Mouse (Mus musculus): ENCODE results near the gene Slc25a25. TPM values are rescaled to one million over a fixed set of nuclear protein-coding genes. Genes with fewer than 3 reads are reported as not detected.
"Not testable (repeated sequence)": the region's sequence is repeated elsewhere in the genome, so short reads cannot be mapped to it uniquely, and the experiment has no call there.

Slc25a25 gene
- polyA plus RNA-seq, 1 experiment from 2014 or later = 38.8 TPM

GRCm38 (mm10) chr2:32485751-32486150 lies 34.5 kb upstream of the Slc25a25 start:
- ATAC-seq (ENCODE audit: low FRiP score) = no peak
- Histone ChIP-seq H3K36me3 (replicated peaks) (no peaks in the 10 kb centered on the region), H3K9ac (no peak overlapping the region), H3K4me2 (no peak overlapping the region), H3K27ac (no peak overlapping the region), H3K27me3 (no peaks in the 10 kb centered on the region), H3K9me3 (no peaks in the 10 kb centered on the region), H3K4me3 (replicated peaks) (no peak overlapping the region), H3K4me1 (no peaks in the 10 kb centered on the region)
- 94% methylated on average over 4 of the region's 4 CpGs for WGBS

- no peak overlapping the region for H3K4me3 ChIP-seq (replicated peaks)
- no peak overlapping the region for H3K9ac ChIP-seq
- H3K36me3 ChIP-seq (replicated peaks) = no peaks in the 10 kb centered on the region
- no peaks in the 10 kb centered on the region for H3K9me3 ChIP-seq
- no peak for ATAC-seq (ENCODE audit: low FRiP score)
- no peaks in the 10 kb centered on the region for H3K27me3 ChIP-seq
- 85% methylated on average over 6 of the region's 6 CpGs for WGBS
- H3K4me2 ChIP-seq = no peak overlapping the region
- no peaks in the 10 kb centered on the region for H3K4me1 ChIP-seq
- no peak overlapping the region for H3K27ac ChIP-seq
Measured at GRCm38 (mm10) chr2:32484933-32485332, 33.7 kb upstream of the Slc25a25 start.

GRCm38 (mm10) chr2:32483179-32483875 lies 32.1 kb upstream of the Slc25a25 start:
- Histone ChIP-seq H3K9ac (no peak overlapping the region), H3K36me3 (replicated peaks) (no peaks in the 10 kb centered on the region), H3K4me1 (no peaks in the 10 kb centered on the region), H3K27ac (no peak overlapping the region), H3K4me2 (no peak overlapping the region), H3K27me3 (no peaks in the 10 kb centered on the region), H3K4me3 (replicated peaks) (no peak overlapping the region), H3K9me3 (0 out of 2 replicates have a peak, but pooled peaks cover 5% of the 10 kb centered on the region)
- 77% methylated on average over 9 of the region's 9 CpGs for WGBS
- no peak for ATAC-seq (ENCODE audit: low FRiP score)

GRCm38 (mm10) chr2:32482351-32482750 lies 31.1 kb upstream of the Slc25a25 start:
- Histone ChIP-seq H3K9ac (no peak overlapping the region), H3K4me2 (no peak overlapping the region), H3K4me1 (no peaks in the 10 kb centered on the region), H3K36me3 (replicated peaks) (no peaks in the 10 kb centered on the region), H3K27me3 (no peaks in the 10 kb centered on the region), H3K9me3 (0 out of 2 replicates have a peak, but pooled peaks cover 5% of the 10 kb centered on the region), H3K27ac (no peak overlapping the region), H3K4me3 (replicated peaks) (no peak overlapping the region)
- WGBS = 94% methylated on average over 8 of the region's 8 CpGs
- no peak for ATAC-seq (ENCODE audit: low FRiP score)

- WGBS = 90% methylated on average over 6 of the region's 9 CpGs
- not testable (repeated sequence) for H3K4me3 ChIP-seq (replicated peaks); H3K4me1 ChIP-seq; H3K36me3 ChIP-seq (replicated peaks); H3K9me3 ChIP-seq; ATAC-seq (ENCODE audit: low FRiP score); H3K27me3 ChIP-seq; H3K9ac ChIP-seq; H3K4me2 ChIP-seq; H3K27ac ChIP-seq
Measured at GRCm38 (mm10) chr2:32475361-32475760, 24.1 kb upstream of the Slc25a25 start.

- Histone ChIP-seq H3K4me2 (no peak overlapping the region), H3K27me3 (no peaks in the 10 kb centered on the region), H3K27ac (no peak overlapping the region), H3K4me3 (replicated peaks) (no peak overlapping the region), H3K4me1 (no peaks in the 10 kb centered on the region), H3K36me3 (replicated peaks) (no peaks in the 10 kb centered on the region), H3K9ac (no peak overlapping the region), H3K9me3 (no peaks in the 10 kb centered on the region)
- no peak for ATAC-seq (ENCODE audit: low FRiP score)
- 81% methylated on average over 6 of the region's 6 CpGs for WGBS
Measured at GRCm38 (mm10) chr2:32471681-32472061, 20.4 kb upstream of the Slc25a25 start.

GRCm38 (mm10) chr2:32471001-32471680 lies 19.9 kb upstream of the Slc25a25 start:
- ATAC-seq (ENCODE audit: low FRiP score) = no peak
- Histone ChIP-seq H3K4me2 (no peak overlapping the region), H3K9ac (no peak overlapping the region), H3K9me3 (no peaks in the 10 kb centered on the region), H3K4me1 (no peaks in the 10 kb centered on the region), H3K36me3 (replicated peaks) (no peaks in the 10 kb centered on the region), H3K4me3 (replicated peaks) (no peak overlapping the region), H3K27me3 (no peaks in the 10 kb centered on the region), H3K27ac (no peak overlapping the region)
- 88% methylated on average over 6 of the region's 6 CpGs for WGBS

- H3K27ac ChIP-seq = no peak overlapping the region
- WGBS = 81% methylated on average over 6 of the region's 6 CpGs
- no peak for ATAC-seq (ENCODE audit: low FRiP score)
- no peak overlapping the region for H3K9ac ChIP-seq
- H3K27me3 ChIP-seq = no peaks in the 10 kb centered on the region
- H3K36me3 ChIP-seq (replicated peaks) = no peaks in the 10 kb centered on the region
- no peak overlapping the region for H3K4me3 ChIP-seq (replicated peaks)
- no peak overlapping the region for H3K4me2 ChIP-seq
- H3K9me3 ChIP-seq = no peaks in the 10 kb centered on the region
- no peaks in the 10 kb centered on the region for H3K4me1 ChIP-seq
Measured at GRCm38 (mm10) chr2:32464212-32464891, 13.1 kb upstream of the Slc25a25 start.

- no peak overlapping the region for H3K9ac ChIP-seq
- no peak overlapping the region for H3K4me3 ChIP-seq (replicated peaks)
- H3K9me3 ChIP-seq = no peaks in the 10 kb centered on the region
- ATAC-seq (ENCODE audit: low FRiP score) = no peak
- no peaks in the 10 kb centered on the region for H3K36me3 ChIP-seq (replicated peaks)
- no peaks in the 10 kb centered on the region for H3K4me1 ChIP-seq
- H3K4me2 ChIP-seq = no peak overlapping the region
- WGBS = 73% methylated on average over 2 of the region's 2 CpGs
- no peaks in the 10 kb centered on the region for H3K27me3 ChIP-seq
- H3K27ac ChIP-seq = no peak overlapping the region
Measured at GRCm38 (mm10) chr2:32463773-32464172, 12.5 kb upstream of the Slc25a25 start.

GRCm38 (mm10) chr2:32459657-32460056 lies 8.4 kb upstream of the Slc25a25 start:
- no peaks in the 10 kb centered on the region for H3K27me3 ChIP-seq
- no peak overlapping the region for H3K27ac ChIP-seq
- ATAC-seq (ENCODE audit: low FRiP score) = no peak
- no peaks in the 10 kb centered on the region for H3K9me3 ChIP-seq
- H3K4me2 ChIP-seq = no peak overlapping the region
- peaks cover 14% of the 10 kb centered on the region; the same call in 1 of the 2 replicates for H3K36me3 ChIP-seq (replicated peaks)
- H3K9ac ChIP-seq = no peak overlapping the region
- H3K4me1 ChIP-seq = no peaks in the 10 kb centered on the region
- H3K4me3 ChIP-seq (replicated peaks) = no peak overlapping the region
- WGBS = 95% methylated on average over 2 of the region's 2 CpGs

- H3K27me3 ChIP-seq = no peaks in the 10 kb centered on the region
- no peak overlapping the region for H3K4me2 ChIP-seq
- H3K9me3 ChIP-seq = no peaks in the 10 kb centered on the region
- no peak for ATAC-seq (ENCODE audit: low FRiP score)
- peaks cover 7% of the 10 kb centered on the region for H3K4me1 ChIP-seq
- WGBS = 83% methylated on average over 2 of the region's 2 CpGs
- H3K4me3 ChIP-seq (replicated peaks) = no peak overlapping the region
- H3K36me3 ChIP-seq (replicated peaks) = peaks cover 14% of the 10 kb centered on the region; the same call in 1 of the 2 replicates
- no peak overlapping the region for H3K27ac ChIP-seq
- no peak overlapping the region for H3K9ac ChIP-seq
Measured at GRCm38 (mm10) chr2:32458300-32458699, 7.1 kb upstream of the Slc25a25 start.

GRCm38 (mm10) chr2:32455101-32455500 lies 3.9 kb upstream of the Slc25a25 start:
- Histone ChIP-seq H3K9me3 (no peaks in the 10 kb centered on the region), H3K27ac (no peak overlapping the region), H3K4me1 (peaks cover 26% of the 10 kb centered on the region), H3K9ac (no peak overlapping the region), H3K36me3 (replicated peaks) (peaks cover 14% of the 10 kb centered on the region; the same call in 1 of the 2 replicates), H3K4me2 (no peak overlapping the region), H3K4me3 (replicated peaks) (no peak overlapping the region), H3K27me3 (no peaks in the 10 kb centered on the region)
- no peak for ATAC-seq (ENCODE audit: low FRiP score)
- WGBS = 92% methylated on average over 8 of the region's 8 CpGs
